Mouse (Mus musculus): ENCODE data around the gene Mcu. TPM values are rescaled to one million over a fixed set of nuclear protein-coding genes. Genes with fewer than 3 reads are reported as not detected.
A peak's percentile ranks its signal among the peaks of the same experiment; 100 is the strongest.

Gene Mcu
- polyA plus RNA-seq, 1 experiment = 6.6 TPM

DNA sequence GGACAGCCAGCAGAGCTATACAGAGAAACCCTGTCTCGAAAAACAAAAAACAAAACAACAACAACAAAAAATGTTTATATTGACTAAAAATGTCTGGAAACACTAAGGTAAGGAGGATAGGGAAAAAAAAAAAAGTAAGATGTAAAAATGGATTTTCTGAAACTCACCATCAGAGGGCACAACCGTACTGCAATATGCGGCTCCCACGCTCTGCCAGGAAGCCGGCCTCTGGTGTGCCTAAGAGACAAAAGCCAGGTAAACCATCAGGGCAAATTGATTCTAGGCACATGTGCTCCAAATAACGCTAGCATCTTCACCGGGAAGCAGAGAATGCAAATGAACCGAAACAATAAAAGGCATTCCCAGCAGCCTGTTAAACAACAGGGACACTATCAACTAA is 125.6 kb downstream of the Mcu start:
- DNase-seq (ENCODE audit: low read depth) = no peak

DNA sequence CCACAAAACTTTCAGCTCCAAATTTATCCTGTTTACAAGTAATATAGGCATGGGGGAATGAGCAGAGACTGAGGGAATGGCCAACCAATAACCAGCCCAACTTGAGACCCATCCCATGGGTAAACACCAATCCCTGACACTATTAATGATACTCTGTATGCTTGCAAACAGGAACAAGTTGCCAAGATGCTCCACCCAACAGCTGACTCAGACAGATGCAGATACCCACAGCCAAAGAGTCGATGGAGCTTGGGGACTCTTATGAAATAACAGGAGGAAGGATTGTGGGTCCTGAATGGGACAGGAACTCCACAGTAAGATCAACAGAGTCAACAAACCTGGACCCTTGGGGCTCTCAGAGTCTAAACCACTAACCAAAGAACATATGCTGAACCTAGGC is 127.1 kb downstream of the Mcu start:
- DNase-seq (ENCODE audit: low read depth) = no peak

DNA sequence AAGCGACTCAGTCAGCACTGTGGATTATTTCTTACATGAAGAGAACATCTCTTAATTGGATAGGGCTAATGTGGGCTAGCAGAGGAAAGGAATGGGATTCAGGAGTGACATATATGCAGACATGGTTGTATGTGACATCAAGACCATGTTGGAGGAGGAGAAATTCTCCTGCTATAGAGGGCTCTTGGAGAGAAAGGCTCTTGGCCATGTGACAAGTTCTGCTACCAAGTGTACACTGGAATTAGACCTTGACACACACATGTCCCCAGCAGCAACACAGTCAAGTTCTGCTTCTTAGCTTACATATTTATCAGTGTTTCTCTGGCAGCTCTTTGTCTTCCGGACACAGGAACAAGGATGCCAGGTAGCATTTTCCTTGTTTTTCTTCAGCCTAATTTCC is 129.1 kb downstream of the Mcu start:
- no peak for DNase-seq (ENCODE audit: low read depth)

DNA sequence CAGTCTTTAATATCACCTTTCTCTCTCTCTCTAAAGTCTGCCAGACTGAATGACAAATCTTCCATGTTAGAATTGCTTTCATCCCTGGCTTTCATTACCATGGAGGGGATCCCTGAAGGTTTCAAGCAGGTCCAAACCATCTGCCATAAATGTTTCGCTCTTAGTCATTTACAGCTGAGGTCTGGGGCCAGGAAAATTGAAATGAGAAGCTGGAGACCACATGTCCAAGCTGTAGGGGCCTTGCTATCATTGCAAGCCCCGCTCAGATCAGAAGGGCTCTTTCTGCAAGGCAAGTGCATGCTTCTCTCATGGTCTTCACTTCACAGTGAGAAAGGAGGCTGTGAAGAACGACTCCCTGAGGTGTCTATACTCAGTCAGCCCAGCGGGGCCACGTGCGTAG is 132.2 kb downstream of the Mcu start:
- DNase-seq (ENCODE audit: low read depth) = no peak

DNA sequence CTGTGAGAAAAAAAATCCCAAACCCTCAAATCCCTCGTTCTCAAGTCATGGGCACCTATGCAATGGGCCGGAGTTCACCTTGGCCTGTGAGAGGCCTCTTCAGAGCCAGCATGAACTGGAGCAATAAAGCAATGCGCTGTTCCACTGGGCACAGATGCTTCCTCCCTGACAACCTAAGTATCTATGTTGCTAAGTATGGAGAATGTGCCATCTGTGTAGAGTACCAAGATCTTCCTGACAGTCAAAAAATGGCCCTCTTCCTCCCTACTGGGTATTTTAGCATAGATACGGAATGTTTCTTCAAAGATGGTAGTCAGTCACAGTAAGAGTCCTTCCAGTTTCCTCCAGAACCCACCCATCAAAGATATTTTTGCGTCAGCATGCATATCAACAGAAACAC is 135.1 kb downstream of the Mcu start:
- DNase-seq (ENCODE audit: low read depth) = no peak

DNA sequence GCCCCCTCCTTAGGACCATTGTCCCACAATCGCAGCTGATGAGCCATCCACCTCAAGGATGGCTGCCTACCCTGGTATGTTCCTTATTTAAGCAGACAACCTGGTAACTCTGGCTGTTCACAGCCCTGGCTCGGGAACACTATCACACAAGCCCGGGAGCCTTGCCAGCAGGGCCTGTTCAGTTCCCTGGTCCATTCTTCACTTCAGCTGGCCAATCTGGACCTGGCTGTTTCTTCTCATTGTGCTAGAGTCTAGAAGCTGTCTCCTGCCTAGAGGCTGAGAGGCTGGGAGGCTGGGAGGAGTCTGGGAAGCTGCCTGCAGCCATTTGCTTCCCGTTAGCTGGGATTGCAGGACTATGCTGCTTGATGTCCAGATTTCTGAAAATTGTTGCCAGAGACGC is 146.0 kb downstream of the Mcu start:
- no peak for DNase-seq (ENCODE audit: low read depth)

DNA sequence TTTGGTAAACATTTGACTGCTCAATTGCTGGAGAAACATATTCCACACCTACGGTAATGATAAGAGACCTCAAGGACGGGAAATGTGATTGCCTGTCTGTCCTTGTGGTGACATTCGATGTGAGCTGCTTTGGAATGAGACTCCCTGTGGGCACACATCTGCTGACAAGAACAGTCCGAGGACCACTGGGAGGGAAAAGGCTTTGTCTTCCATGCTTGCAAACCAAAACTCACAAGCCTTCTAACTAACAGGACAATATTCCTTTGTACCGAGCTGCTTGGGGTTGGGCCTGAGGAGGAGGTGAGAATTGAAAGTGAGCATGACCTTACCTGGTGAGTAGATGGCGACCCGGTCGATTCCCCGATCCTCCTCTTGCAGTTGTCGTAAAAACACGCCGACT is 149.2 kb downstream of the Mcu start:
- DNase-seq (ENCODE audit: low read depth) = no peak

DNA sequence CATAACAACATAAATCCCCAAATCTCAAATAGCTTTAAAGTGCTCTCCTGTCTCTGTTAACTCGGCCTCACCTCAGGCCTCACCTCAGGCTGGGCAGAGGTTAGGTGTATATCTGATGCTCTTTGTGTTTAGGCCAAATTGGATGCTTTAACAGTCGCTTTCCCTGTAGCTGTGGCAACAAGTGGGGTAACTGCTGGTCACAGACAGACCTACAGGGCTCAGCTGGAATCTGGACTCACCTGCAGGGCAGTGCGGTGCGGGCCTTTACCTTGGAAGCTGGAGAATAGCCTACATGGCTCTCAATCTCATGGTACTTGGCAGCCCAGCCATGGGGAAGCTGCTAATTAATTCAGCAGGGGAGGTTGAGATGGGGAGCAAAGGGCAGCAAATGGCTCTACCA is 149.9 kb downstream of the Mcu start:
- DNase-seq (ENCODE audit: low read depth) = no peak

DNA sequence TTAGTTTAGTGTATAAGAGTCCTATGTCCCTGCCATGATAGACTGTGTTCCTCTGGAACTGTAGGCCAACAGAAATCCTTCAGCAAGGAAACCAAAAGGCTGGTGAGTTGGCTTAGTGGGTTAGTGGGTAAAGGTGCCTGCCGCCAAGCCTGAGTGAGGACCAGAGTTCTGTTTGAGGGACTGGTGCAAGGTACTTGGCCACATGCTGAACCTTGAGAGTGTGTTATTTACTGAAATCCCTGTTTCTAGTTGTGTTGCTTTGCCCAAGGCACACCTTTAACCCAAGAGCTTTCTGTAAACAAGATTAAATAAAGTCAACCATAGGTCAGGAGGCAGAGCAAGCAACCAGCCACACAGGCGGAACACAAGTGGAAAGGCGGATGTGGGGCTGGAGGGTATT is 150.9 kb downstream of the Mcu start:
- DNase-seq (ENCODE audit: low read depth) = no peak

DNA sequence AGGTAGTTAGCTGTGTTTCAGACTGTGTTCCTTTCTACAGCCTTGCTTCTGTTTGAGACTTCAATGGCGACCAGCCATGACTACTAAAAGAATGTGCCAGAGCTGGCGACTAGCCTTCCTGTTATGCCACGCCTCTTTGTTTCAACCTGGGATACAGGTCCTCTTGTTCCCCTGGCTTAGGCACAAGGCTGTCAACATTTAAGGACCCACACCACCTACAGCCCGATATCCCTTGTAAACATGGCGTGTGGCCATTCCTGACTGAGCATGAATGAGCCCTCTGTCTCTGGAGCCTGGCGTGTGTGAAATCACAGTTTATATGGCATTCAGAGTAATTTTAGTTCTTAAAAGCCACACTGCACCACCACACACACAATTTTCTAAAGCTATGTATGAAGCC is 154.2 kb downstream of the Mcu start:
- no peak for DNase-seq (ENCODE audit: low read depth)

DNA sequence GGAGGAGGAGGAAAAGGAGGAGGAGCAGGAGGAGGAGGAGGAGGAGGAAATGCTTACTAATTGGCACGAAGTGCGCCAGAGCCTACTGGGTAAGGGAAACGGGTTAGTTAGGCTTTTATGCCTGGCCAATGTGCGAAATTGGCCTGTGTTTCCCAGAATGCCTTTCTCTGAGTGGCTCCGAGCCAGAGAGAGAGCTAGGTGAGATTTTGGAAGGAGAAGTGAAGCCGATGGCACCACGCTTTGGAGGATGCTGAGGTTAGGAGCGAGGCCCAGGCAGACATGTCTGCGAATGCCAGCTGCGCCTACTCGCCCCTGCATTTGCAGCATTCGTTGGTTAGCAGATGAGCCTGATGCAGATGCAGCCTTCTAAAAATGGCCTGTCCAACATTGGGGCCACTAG is 156.7 kb downstream of the Mcu start:
- no peak for DNase-seq (ENCODE audit: low read depth)

DNA sequence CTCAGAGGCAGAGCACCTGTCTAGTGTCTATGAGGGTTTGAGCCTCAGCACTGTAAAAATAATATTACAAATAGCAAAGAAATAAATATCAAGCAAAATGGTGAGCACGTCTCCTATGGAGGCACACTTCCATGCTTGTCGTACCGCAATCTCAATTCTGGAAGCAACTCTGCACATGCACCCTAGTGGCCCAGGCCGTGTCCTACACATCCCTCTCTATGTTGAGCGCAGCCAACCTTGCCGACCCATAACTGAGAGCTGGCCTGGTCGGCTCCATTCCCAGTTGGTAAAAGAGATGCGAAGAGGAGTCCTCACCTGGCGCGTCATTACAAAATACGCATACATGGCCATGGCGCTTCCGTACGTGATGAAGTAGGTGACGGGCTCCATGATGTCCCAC is 161.9 kb downstream of the Mcu start:
- no peak for DNase-seq (ENCODE audit: low read depth)

DNA sequence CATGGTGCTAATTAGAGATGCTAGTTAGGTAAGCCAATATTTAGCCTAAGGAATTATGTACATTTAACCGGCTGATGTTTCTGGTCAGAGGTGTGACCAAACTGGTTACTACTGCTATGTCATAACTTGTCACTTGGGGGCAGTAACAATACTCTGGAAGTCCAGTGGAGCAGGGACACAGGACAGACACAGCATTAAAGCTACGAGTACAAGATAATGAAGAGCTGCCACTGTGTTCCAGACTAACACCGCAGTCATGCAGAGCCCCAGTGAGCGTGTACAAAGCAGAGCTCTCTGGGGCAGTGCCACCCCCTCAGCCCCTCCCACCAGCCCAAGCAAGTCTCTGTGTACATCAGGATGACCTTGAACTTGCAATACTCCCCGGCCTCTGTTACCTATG is 164.7 kb downstream of the Mcu start:
- peak; percentile 34 for DNase-seq (ENCODE audit: low read depth)

DNA sequence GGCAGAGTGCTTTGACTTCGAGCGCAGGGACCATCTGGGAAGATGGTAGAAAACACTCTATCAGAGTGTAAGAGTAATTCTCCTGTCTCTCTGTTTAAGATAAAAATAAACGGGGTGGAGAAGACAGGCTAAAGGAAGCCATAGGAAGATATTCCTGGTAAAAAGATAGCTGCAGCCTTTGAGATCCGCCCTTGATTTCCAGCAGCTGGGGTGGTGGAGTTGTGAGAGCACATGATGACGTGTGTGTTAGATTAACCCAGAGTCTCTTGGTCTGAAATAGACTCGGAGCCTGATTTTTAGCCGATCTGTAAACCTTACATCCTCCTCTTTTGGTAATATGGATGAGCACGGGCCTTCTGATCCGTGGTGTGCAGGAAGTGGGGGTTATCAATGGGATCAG is 168.9 kb downstream of the Mcu start:
- DNase-seq (ENCODE audit: low read depth) = no peak

DNA sequence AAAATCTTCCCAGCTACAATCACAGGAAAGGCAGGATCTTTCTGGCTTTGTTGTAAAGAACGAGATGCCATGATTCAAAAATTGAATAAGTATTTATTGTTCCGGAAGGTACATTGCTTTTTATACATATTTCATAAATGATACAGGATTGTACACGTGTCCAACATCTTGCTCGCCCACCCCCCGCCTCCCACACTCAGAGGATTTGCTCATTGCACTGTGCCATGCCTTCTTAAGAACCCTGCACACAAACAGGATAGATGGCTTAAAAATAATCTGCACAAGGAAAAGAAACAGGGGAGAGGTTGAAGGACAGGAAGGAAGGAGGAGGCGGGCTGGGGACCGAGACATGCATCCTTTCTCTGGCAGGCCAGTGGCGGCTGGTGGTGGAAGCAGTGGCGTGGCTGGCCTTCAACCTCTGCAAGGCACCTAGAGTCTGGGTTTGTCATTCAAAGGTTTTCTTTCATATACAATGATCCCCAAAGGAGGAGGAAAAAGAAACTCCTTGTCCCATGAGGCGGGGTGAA is 169.5 kb downstream of the Mcu start:
- DNase-seq (ENCODE audit: low read depth) = no peak

DNA sequence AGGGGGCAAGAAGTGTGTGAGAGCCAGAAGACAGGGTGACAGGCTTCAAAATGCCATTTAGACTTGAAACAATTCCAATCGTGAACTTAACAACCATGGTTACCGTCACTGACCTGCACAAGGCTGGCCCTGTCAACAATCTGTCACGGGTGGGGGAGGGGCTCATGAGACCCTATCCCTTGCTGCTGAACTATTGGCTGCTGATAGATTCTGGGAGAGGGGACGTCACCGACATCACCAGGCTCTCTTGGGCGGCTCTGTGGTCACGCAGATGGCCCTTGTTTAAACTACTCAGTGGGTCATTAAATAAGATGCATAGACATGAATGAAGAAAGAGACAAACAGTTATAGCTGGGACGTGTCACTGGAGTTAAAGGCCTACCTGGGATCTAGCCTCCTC is 171.9 kb downstream of the Mcu start:
- no peak for DNase-seq (ENCODE audit: low read depth)

DNA sequence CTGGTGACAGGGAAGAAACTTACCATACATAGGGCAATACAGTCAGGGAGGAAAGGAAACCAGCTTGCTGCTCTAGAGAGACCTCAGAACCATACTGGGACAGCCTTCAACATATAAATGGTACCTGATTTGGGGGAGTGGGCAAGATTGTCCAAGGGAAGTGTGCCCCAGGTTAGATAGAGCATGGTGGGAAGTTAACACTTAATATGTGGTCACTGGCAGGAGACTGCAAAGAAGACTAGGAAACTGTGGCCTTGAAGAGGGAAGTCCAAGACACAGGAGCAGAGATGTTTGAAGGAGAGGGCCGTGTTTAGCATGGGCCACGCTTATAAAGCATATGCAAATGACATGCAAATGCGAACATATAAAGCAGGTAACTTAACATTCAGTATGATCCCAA is 172.4 kb downstream of the Mcu start:
- no peak for DNase-seq (ENCODE audit: low read depth)

DNA sequence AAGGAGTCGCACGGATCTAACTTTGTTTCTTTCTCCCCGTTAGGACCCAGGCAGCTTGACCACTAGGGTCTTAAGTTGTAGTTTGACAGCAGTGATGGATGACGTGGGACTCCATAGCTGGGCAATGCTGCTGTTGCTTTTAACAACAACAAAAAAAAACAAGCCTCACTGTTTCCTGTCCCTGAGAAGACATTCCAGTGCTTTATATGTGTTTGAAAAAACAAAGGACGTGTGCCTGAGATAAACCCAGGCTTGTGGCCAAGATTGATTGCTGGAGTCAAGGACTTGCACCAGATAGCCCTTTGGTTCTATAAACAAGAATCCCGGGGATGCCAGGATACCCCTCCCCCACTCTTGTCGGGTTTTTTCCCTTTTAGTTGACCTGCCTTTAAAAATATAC is 173.3 kb downstream of the Mcu start:
- DNase-seq (ENCODE audit: low read depth) = no peak

DNA sequence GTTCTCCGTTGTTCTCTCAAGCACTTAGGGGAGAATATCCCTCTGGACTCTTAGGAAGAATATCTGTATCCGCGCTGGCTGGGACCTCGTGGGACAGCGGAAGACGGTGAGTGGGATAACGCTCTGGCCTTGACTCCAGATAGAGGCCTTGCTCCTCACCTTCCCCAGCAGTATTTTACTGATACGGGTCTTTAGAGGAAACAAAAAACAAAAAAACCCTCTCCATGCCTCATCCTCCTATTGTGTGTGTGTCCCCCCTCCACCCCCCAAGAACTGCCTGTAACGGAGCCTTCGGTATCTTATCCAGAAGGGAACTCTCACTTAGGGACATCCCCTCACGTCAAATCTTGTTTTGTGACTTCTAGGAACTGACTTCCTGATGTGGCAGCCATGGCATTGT is 174.8 kb downstream of the Mcu start, which contains the start of gene Oit3:
Gene Oit3 (minus strand): TSS at position 44 of the 400 bp plus-strand sequence.
- DNase-seq (ENCODE audit: low read depth) = no peak

DNA sequence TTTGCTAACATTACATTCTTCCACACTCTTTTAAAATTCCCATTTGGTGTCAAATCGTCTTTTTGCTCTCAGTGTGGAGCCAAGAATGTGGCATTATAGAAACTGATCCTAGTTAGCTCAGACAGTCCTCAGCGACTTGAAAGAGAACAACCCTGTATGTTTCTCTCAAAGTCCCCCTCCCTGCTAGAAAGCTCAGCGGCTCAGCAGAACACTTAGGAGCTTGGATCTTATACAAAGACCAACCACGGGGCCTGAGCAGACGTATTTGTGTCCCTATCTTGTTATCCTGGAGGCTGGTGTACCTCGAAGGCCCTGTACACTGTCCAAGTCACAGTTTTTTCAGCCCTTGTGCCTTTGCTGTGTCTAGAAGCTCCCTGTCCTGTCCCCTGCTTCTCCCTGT is 176.3 kb downstream of the Mcu start:
- DNase-seq (ENCODE audit: low read depth) = no peak

DNA sequence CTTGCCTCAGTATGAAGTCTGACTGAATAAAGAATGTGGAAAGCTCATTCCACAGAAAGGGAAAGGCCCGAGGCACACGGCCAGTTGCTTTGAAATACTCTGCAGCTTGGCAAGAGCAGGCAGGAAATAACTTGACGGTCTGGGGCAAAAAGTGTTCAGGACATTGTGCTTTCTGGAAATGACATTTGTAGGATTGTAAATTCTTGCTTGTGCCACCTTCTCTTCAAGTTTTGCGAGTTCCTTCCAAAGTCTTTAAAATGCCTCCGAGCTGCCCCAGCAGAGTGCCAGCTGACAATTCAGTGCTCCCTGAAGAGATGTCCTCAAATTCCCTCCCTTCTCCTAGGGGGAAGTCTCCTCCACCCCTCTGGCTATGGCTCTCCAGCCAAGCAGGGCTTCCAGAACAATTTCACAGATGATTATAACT is 177.0 kb downstream of the Mcu start:
- DNase-seq (ENCODE audit: low read depth) = no peak

DNA sequence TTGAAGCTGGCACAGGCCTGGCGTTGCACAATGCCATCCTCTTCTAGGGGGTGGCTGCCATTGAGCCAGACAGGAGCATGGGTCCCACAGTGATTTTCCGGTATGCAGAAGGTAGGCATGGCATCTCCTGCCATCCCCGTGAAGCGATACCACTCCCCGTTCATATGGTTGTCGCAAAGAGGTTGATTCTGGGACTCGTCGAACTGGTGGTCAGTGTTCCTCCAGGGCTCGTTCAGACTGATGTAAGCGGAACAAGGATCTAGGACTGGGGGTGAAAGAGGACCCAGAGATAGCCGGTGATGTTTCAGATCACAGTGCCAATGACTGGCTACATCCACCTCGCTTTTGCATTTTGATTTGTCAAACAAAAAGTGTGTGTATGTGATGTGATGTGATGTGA is 177.8 kb downstream of the Mcu start:
- DNase-seq (ENCODE audit: low read depth) = no peak

DNA sequence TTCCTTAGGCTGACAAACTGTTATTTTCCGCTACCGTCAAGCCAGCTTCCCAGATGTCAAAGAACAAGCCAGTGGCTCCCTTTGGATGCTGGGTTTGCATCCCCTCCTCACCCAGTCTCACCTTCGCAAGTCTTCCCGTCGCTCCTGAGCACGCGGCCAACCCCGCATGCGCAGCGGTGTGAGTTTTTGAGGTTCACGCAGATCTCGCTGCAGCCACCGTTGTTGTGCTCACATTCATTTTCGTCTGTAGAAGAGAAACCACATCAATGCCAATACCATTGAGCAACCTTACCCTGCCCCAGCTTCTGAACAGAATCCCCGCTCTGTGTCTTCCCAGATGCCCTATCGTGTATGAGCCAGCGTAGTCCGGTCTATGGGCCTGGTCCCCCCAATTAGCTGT is 180.7 kb downstream of the Mcu start:
- no peak for DNase-seq (ENCODE audit: low read depth)

DNA sequence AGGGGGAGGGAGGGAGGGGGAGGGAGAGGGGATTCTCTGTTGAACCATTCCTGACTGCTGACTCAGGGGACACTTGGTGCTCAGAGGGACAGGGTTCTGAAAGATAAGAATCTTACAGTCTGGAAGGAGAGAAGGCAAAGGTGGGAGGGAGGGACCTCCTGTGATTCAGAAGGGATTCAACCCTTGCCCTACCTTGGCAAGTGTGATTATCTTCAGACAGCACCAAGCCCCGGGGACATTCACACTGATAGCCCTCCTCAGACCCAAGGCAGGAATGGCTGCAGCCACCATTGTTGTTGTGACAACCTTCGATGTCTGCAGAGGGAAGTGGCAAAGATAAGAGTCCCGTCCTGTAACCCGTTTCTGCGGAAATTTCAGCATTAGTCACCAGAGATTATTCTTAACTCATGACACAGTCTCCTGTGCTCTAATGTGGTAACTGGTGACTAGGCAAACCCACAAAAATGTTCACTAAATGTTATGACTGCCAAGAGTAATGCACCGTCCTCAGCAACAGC is 185.7 kb downstream of the Mcu start:
- DNase-seq (ENCODE audit: low read depth) = no peak

Measured in gonadal fat pad, adult 2 months (tissue).